Mouse (Mus musculus) heart, embryonic 12.5 days (tissue): ENCODE measurements around the gene Stxbp4. TPM values are rescaled to one million over a fixed set of nuclear protein-coding genes. Genes with fewer than 3 reads are reported as not detected.

Experiments used
- ATAC-seq: fragments of 200-750 bp; cut with Nextera tagmentation; 2 replicates; pipeline ENCODE4 v1.8.0; 2017; ENCODE audit warnings: moderate TSS enrichment, moderate library complexity; ENCODE audit not compliant: insufficient number of reproducible peaks, low FRiP score
- H3K27ac ChIP-seq: fragments of 300-500 bp; sonication (generic); 2 replicates; pipeline ENCODE4 v1.5.1; 2016; ENCODE audit warnings: mild to moderate bottlenecking, moderate library complexity; ENCODE audit not compliant: poor library complexity, severe bottlenecking
- H3K27me3 ChIP-seq: fragments of 300-500 bp; sonication (generic); replicated peaks from 2 replicates; pipeline ENCODE4 v1.6.1; 2016; ENCODE audit warnings: mild to moderate bottlenecking, moderate library complexity
- H3K36me3 ChIP-seq: fragments of 300-500 bp; sonication (generic); 2 replicates; pipeline ENCODE4 v1.6.1; 2016; ENCODE audit warnings: mild to moderate bottlenecking, moderate library complexity
- H3K4me1 ChIP-seq: fragments of 300-500 bp; sonication (generic); replicated peaks from 2 replicates; pipeline ENCODE4 v1.6.1; 2016; ENCODE audit warnings: mild to moderate bottlenecking
- H3K4me2 ChIP-seq: fragments of 300-500 bp; sonication (generic); 2 replicates; pipeline ENCODE4 v1.6.1; 2016; ENCODE audit warnings: mild to moderate bottlenecking, moderate library complexity
- H3K4me3 ChIP-seq: fragments of 300-500 bp; sonication (generic); 2 replicates; pipeline ENCODE4 v1.5.1; 2016; ENCODE audit warnings: mild to moderate bottlenecking
- H3K9ac ChIP-seq: fragments of 300-500 bp; sonication (generic); 2 replicates; pipeline ENCODE4 v1.6.1; 2016; ENCODE audit warnings: mild to moderate bottlenecking, moderate library complexity
- H3K9me3 ChIP-seq: fragments of 300-500 bp; sonication (generic); replicated peaks from 2 replicates; pipeline ENCODE4 v1.6.1; 2016; ENCODE audit warnings: mild to moderate bottlenecking, moderate library complexity
- WGBS: fragments of 180-500 bp; shearing (Covaris S2); methylation state at CpG from one replicate; pipeline ENCODE4 v1.1.7; 2016; 5-methylcytosine and 5-hydroxymethylcytosine counted together
- polyA plus RNA-seq: library from polyadenylated mRNA; unstranded; fragments of >200 nt; fragmentation: Nextera tagmentation; extraction: Ambion mirVana; gene quantifications from 2 replicates; pipeline ENCODE4 v1.2.1, GENCODE M21; 2016

Gene Stxbp4
- polyA plus RNA-seq, 1 experiment from 2014 or later, result 15.1 TPM

- ATAC-seq, result no peak
- H3K27me3 ChIP-seq, result no peaks in the 10 kb centered on the region
- H3K4me1 ChIP-seq, result no peaks in the 10 kb centered on the region
- no peak overlapping the region for H3K4me3 ChIP-seq
- H3K9me3 ChIP-seq, result no peaks in the 10 kb centered on the region
- 58% methylated on average over 3 of the region's 3 CpGs for WGBS
- no peak overlapping the region for H3K4me2 ChIP-seq
- no peak overlapping the region for H3K27ac ChIP-seq
- H3K36me3 ChIP-seq, result no peaks in the 10 kb centered on the region
- H3K9ac ChIP-seq, result no peak overlapping the region
Measured at GRCm38 (mm10) chr11:90452134-90452533, 185.8 kb downstream of the Stxbp4 start.

- Histone ChIP-seq H3K27me3 (no peaks in the 10 kb centered on the region), H3K9me3 (no peaks in the 10 kb centered on the region), H3K36me3 (no peaks in the 10 kb centered on the region), H3K4me1 (no peaks in the 10 kb centered on the region), H3K4me3 (no peak overlapping the region), H3K4me2 (no peak overlapping the region), H3K27ac (no peak overlapping the region), H3K9ac (no peak overlapping the region)
- 58% methylated on average over 5 of the region's 5 CpGs for WGBS
- ATAC-seq, result no peak
Measured at GRCm38 (mm10) chr11:90451506-90451905, 186.4 kb downstream of the Stxbp4 start.

- no peaks in the 10 kb centered on the region for H3K4me1 ChIP-seq
- H3K4me3 ChIP-seq, result no peak overlapping the region
- H3K4me2 ChIP-seq, result no peak overlapping the region
- no peak for ATAC-seq
- H3K36me3 ChIP-seq, result no peaks in the 10 kb centered on the region
- 76% methylated on average over 2 of the region's 2 CpGs for WGBS
- H3K27me3 ChIP-seq, result no peaks in the 10 kb centered on the region; the same call in 1 of the 2 replicates
- no peaks in the 10 kb centered on the region for H3K9me3 ChIP-seq
- no peak overlapping the region for H3K9ac ChIP-seq
- no peak overlapping the region for H3K27ac ChIP-seq
Measured at GRCm38 (mm10) chr11:90442462-90442861, 195.4 kb downstream of the Stxbp4 start.

- H3K9ac ChIP-seq, result no peak overlapping the region
- no peak overlapping the region for H3K4me2 ChIP-seq
- WGBS, result 91% methylated on average over 3 of the region's 3 CpGs
- H3K36me3 ChIP-seq, result no peaks in the 10 kb centered on the region
- no peak for ATAC-seq
- H3K9me3 ChIP-seq, result no peaks in the 10 kb centered on the region
- H3K27ac ChIP-seq, result no peak overlapping the region
- H3K4me1 ChIP-seq, result no peaks in the 10 kb centered on the region
- no peak overlapping the region for H3K4me3 ChIP-seq
- no peaks in the 10 kb centered on the region; the same call in 1 of the 2 replicates for H3K27me3 ChIP-seq
Measured at GRCm38 (mm10) chr11:90440851-90441250, 197.0 kb downstream of the Stxbp4 start.

GRCm38 (mm10) chr11:90438768-90439167 is 199.1 kb downstream of the Stxbp4 start:
- ATAC-seq, result no peak
- Histone ChIP-seq H3K36me3 (no peaks in the 10 kb centered on the region), H3K27me3 (no peaks in the 10 kb centered on the region; the same call in 1 of the 2 replicates), H3K4me1 (no peaks in the 10 kb centered on the region), H3K4me3 (no peak overlapping the region), H3K27ac (no peak overlapping the region), H3K4me2 (no peak overlapping the region), H3K9ac (no peak overlapping the region), H3K9me3 (no peaks in the 10 kb centered on the region)
- WGBS, result 73% methylated on average over 5 of the region's 5 CpGs

Other genes starting within 250 kb of the Stxbp4 start
- gene Hlf, start 247.2 kb downstream of the Stxbp4 start, polyA plus RNA-seq, result 2.7 and 3.7 TPM in 2 replicates
- gene Cox11, start 89 bp upstream of the Stxbp4 start, polyA plus RNA-seq, result 42.8 and 43.4 TPM in 2 replicates
- 43.6 and 43.8 TPM in 2 replicates for gene Tom1l1, start 50.3 kb upstream of the Stxbp4 start, polyA plus RNA-seq